Mouse (Mus musculus): ENCODE measurements around the gene Pus7l.

GRCm38 (mm10) chr15:94543409-94544051 is at the start of gene Pus7l, which contains the start of gene Irak4:
- no peak for TF ChIP-seq POLR2A (IDR thresholded peaks at IDR 0.05; ENCODE audit: insufficient read depth, low read depth, low read length)
- TF ChIP-seq CTCF (IDR thresholded peaks at IDR 0.05; ENCODE audit: insufficient read depth, low read depth, low read length) = no peak
